Mouse (Mus musculus) ovary, postnatal 10 days (tissue): ENCODE data around the gene Dpt.
"Not testable (repeated sequence)": the region's sequence is repeated elsewhere in the genome, so short reads cannot be mapped to it uniquely, and the experiment has no call there.

ENCODE experiments used
- DNase-seq: peaks from one replicate; pipeline ENCODE4 v3.0.0; 2022; ENCODE audit warnings: low spot score

The Dpt gene

DNA sequence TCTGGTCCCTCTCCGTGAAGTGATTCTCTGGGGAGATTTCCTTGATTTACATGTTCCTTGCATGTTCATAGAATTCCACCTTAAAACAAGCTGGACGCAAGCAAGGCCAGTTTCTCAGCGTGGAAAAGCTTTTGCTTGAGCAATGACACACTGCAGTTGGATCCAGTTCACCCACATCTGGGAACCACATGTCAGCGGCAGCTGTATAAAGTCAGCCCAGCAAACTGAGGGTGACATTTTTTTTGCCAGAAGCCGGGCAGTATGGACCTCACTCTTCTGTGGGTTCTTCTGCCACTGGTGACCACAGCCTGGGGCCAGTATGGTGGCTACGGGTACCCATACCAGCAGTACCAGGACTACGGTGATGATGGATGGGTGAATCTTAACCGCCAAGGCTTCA lies at the start of gene Dpt:
Dpt (plus strand) TSS at position 174 of the 400 bp plus-strand sequence.
- peak; percentile 28 for DNase-seq

GRCm38 (mm10) chr1:164753736-164754135 lies 42.7 kb upstream of the Dpt start:
- no peak for DNase-seq

DNA sequence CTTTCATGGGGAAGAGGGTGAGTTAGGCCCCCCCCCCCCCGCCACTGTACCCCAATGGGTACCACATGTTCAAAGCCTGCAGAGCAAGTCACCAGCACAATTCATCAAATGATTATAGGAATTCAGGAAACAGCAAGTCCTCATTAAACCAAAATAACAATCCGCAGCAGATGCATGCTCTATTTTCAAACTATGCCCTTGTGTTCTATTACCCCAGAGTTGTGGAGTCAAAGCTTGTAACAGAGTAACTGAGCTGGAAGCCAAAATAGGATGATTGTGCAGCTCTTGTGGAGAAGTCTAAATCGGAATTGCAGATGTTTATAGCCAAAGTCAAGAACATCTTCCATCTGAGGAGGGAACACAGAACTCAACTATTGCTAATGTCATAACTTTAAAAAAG lies 40.8 kb upstream of the Dpt start:
- DNase-seq = no peak

- no peak for DNase-seq
These were observed 39.5 kb upstream of the Dpt start for GRCm38 (mm10) chr1:164756951-164757350.

DNA sequence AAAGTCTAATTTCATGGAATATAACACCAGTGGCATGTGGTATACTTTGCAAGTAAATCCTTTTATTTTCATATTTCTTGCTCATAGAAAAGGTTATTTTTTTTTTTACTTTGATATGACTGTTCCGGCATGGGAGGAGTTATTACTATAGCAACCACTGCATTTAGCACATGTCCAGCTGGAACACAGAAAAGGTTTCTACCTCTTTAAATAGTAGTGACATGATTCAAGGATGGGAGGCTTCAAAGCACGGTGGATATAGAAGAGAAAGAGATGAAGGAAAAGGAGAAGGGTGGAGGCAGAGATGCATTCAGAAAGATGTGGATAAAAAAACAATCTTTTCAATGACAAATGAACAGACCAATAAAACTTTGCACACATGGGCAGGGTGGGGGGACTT lies 38.0 kb upstream of the Dpt start:
- no peak for DNase-seq

GRCm38 (mm10) chr1:164762276-164762675 lies 34.2 kb upstream of the Dpt start:
- DNase-seq = no peak

GRCm38 (mm10) chr1:164766646-164767045 lies 29.8 kb upstream of the Dpt start:
- DNase-seq = no peak

DNA sequence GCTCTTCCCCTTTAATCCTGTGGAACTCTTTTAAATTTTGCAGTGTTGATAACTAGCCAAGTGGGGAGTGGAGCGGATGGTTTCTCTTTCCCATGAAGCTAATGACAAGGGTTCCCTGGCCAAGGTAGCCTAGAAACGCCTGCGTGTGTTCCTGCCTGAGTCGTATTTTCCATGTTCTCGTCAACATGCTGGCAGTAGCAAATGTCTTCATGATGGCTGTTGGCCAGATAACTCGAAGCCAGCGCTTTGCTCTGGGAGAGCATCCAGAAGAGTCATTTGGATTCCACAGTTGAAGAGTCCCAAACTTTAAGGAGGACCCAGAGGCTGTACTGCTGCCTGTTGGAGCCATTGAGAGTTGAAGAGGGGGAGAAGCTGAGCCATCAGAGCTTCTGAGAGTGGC lies 25.8 kb upstream of the Dpt start:
- peak; percentile 42 for DNase-seq

GRCm38 (mm10) chr1:164780851-164781510 lies 15.5 kb upstream of the Dpt start:
- no peak for DNase-seq

DNA sequence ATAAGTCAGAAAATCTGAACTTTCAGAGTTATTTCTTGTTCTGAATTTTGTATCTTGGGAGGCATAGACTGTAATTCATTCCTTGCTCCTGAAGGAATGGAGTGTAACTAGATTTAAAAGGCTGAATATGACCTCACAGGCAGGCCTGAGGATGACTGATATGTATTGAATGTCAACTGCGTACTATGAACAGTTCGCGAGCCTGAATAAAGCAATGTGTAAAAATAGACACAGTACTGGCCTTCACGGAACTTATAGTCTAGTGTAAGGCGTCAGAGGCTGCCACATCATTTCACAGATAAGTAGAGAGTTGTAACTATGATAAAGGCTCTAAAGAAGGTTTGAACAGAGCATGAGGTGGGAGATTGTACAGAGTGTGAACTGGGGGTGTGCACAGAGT lies 10.3 kb upstream of the Dpt start:
- DNase-seq = no peak

GRCm38 (mm10) chr1:164787771-164788170 lies 8.7 kb upstream of the Dpt start:
- no peak for DNase-seq

GRCm38 (mm10) chr1:164788292-164788691 lies 8.2 kb upstream of the Dpt start:
- no peak for DNase-seq

GRCm38 (mm10) chr1:164790296-164790695 lies 6.1 kb upstream of the Dpt start:
- not testable (repeated sequence) for DNase-seq

DNA sequence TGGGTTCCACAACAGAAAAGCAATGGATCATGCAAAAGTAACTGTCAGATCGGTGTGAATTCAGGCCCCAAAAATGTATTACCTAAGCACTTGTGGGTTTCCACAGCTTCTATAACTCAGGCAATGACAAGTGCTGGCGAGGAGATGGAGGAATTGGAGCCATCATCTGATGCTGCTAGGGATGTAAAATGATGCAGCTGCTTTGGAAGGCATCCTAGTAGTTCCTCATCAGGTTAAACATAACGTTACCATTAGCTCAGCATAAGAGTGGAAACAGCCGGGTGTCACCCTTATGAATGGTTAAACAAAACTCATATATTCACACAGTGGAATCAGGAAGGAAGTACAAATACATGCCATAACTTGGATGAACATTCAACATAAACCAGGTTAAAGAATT lies 3.4 kb upstream of the Dpt start:
- DNase-seq = no peak

DNA sequence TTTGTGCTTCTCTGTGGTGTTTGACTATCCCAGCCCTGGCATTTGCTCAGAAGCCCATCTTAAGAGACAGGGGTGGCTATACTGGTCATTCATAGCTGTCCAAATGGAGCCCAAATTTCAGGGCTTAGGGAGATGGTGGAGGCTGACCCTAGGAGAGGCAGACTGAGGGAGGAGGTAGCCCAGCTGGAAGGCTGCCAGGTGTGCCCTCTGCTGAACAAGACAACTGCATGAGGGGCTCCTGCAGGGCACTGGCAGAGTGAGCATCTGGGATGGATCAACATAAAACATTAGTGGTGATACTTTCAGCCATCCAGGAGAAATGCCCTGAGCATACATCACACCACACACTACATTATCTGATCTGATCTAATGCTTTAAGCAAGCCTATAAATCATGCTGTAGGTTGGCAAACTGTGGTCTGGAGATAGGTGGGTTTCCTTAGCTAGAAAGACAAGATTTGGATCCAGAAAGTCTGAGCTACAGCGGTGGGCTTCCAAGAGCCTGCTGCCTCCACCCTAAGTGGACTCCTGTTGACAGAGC lies 1.4 kb downstream of the Dpt start:
- no peak for DNase-seq

GRCm38 (mm10) chr1:164798471-164798922 lies 2.1 kb downstream of the Dpt start:
- DNase-seq = no peak

GRCm38 (mm10) chr1:164799161-164799560 lies 2.7 kb downstream of the Dpt start:
- no peak for DNase-seq

- no peak for DNase-seq
These were observed 7.8 kb downstream of the Dpt start for GRCm38 (mm10) chr1:164804277-164804676.

- no peak for DNase-seq
These were observed 8.4 kb downstream of the Dpt start for GRCm38 (mm10) chr1:164804751-164805435.

DNA sequence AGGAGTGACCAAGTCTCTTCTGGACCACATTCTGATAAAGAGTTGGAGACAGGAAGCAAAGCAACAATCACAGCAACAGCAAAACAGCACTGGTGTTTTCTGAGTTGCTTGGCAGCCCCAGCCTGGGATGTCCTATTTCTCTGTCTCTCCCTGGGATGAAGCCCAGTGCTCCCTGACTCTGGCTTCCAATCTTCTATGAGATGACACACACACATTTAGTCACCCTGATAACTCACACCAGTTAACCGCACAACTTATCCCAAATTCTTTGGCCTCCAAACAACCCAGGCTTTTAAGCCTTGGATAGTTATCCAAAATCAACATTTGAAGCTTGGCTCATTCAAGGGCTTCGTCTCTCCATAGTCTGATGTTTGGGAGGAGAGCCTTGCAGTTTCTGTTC lies 12.9 kb downstream of the Dpt start:
- DNase-seq = no peak

DNA sequence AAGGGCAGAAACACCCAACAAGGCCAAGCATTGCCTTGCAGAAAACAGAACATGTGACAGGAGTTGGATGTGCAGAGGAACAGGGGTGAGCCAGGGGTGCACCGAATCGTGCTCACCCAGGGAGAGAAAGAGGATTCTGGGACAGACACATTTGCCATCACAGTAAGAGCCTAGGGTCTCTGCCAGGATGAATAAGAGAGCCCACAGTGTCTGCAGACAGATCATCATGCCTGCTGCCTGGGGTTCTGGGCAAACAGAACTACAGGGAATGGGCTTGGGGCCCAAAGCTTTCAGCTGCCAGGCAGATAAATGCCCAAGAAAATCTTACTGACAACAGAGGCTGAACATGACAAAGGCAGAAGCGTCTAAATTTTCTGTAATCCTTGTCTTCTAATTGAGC lies 14.9 kb downstream of the Dpt start:
- DNase-seq = no peak

GRCm38 (mm10) chr1:164814243-164814642 lies 17.8 kb downstream of the Dpt start:
- DNase-seq = no peak

- DNase-seq = no peak
These were observed 18.9 kb downstream of the Dpt start for GRCm38 (mm10) chr1:164815330-164815729.

DNA sequence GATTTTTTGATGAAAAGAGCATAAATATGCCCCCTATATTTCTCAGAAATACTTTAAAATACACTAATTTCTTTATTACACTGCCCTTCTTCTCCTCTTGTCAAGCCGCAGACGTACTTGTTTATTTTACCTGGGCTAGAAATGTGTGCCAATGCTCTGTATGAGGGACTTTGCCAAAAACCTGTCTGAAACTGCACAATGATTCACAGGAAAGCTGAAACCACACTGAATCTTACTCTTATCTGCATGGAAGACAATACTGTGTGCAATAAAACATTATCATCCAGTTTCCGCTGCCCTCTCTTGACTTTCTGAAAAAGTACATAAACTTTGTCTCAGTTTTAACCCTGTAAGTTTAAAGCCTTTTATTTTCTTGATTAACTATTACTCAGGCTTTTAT lies 20.9 kb downstream of the Dpt start:
- DNase-seq = no peak
